Mouse (Mus musculus): Measurements from ENCODE around the gene Phc2. TPM values are rescaled to one million over a fixed set of nuclear protein-coding genes. Genes with fewer than 3 reads are reported as not detected.

Phc2 gene
- polyA plus RNA-seq, 1 experiment, result 83.8 TPM

DNA sequence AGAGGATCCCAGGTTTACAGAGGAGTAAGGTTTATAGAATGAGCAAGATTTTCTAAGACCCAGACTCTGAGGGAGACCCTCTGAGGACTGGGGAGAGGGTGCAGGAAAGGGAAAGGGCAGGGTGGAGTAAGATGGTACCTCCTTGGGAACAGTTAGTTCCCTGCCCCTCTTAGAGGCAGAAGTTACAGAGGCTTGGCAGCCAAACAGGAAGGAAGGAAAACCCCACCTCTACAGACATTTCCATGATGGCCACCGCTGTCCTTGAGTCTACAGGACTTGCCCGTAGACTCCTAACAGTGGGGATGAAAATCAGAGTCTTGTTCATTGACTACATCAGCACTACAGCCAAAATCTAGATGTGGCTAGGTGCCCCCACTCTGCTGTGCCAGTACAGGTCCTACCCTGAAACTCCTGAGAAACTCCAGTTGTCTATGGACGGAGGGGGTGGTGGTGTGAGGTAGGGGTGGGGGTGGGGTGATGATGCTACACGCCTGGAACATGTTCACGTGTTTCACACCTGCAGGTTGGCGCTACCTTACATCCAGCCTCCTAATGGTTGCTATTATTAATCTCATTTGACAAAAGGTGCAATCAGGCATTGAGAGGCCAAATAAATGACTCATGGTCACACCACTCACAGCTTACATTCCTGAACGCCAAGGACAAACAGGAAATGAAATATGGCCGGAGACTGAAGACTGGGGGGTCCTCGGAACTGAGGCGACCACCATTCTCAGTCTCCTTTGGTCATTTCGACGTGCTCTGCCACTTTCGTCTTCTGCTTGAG, 115.3 kb downstream of the Phc2 start:
- no peaks in the 10 kb centered on the region for H3K27me3 ChIP-seq (ENCODE audit: control insufficient read depth, insufficient read depth, low read length)

DNA sequence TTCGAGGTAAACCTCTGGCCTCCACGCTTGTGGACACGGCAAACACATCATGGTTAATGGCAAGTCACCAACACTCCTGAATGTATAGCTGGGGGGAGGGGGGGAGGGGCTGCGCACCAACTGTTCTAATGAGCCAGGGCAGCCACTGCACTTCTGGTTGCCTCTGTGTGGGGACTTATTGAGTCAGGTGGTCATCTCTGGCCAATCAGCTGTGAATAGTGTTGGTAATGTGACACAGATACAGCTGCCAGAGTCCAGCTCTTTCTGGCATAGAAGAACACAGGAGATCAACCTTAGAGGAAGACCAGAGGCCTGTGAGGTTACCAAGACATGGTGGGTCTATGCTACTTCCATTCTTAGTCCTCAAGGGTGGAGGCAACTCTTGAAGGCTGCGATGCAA, 116.2 kb downstream of the Phc2 start:
- Histone ChIP-seq H3K4me1 (ENCODE audit: control insufficient read depth, insufficient read depth, insufficient read length, low read length) (0 out of 2 replicates have a peak, but pooled peaks cover 3% of the 10 kb centered on the region), H3K27ac (ENCODE audit: insufficient read depth, low read depth, low read length) (no peak overlapping the region), H3K27me3 (ENCODE audit: control insufficient read depth, insufficient read depth, low read length) (no peaks in the 10 kb centered on the region), H3K36me3 (ENCODE audit: control insufficient read depth, insufficient read depth, low read length) (peaks cover 7% of the 10 kb centered on the region), H3K4me3 (ENCODE audit: low read depth, low read length) (no peak overlapping the region)
- 69% methylated on average over 5 of the region's 5 CpGs for WGBS
- TF ChIP-seq POLR2A (IDR thresholded peaks at IDR 0.05; ENCODE audit: low read depth, low read length) (no peak), CTCF (IDR thresholded peaks at IDR 0.05; ENCODE audit: extremely low read depth, insufficient read length, insufficient replicate concordance, low read depth, low read length) (no peak)

More for the DNA sequence above, 115.3 kb downstream of the Phc2 start:
- peaks cover 5% of the 10 kb centered on the region for H3K36me3 ChIP-seq (ENCODE audit: control insufficient read depth, insufficient read depth, low read length)
- 60% methylated on average over 13 of the region's 13 CpGs for WGBS
- no peak overlapping the region for H3K27ac ChIP-seq (ENCODE audit: insufficient read depth, low read depth, low read length)
- no peak for TF ChIP-seq CTCF (IDR thresholded peaks at IDR 0.05; ENCODE audit: extremely low read depth, insufficient read length, insufficient replicate concordance, low read depth, low read length)
- TF ChIP-seq POLR2A (IDR thresholded peaks at IDR 0.05; ENCODE audit: low read depth, low read length), result no peak
- H3K4me3 ChIP-seq (ENCODE audit: low read depth, low read length), result no peak overlapping the region
- H3K4me1 ChIP-seq (ENCODE audit: control insufficient read depth, insufficient read depth, insufficient read length, low read length), result 0 out of 2 replicates have a peak, but pooled peaks cover 3% of the 10 kb centered on the region

DNA sequence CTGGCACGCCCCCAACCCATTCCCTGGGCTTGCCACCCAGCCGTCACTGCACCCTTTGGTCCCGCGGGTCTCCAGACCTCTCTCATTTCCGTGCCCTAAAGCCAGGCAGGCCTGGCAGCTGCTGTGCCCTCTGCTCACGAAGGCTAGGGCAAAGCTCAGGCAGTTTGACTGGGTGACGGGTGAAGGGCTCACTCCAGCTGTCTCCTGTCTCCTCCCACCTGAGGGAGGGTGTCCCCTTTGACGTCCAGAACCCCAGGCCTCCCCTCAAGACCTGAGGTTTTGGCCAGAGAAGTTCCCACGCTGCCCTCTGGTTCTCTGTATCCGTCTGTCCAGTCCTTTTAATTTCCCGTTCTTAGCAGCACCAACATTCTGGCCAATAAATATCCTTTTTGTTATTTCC, 119.3 kb downstream of the Phc2 start:
- 89% methylated on average over 11 of the region's 11 CpGs for WGBS
- Histone ChIP-seq H3K4me3 (ENCODE audit: low read depth, low read length) (no peak overlapping the region), H3K36me3 (ENCODE audit: control insufficient read depth, insufficient read depth, low read length) (peaks cover 9% of the 10 kb centered on the region), H3K27ac (ENCODE audit: insufficient read depth, low read depth, low read length) (no peak overlapping the region), H3K4me1 (ENCODE audit: control insufficient read depth, insufficient read depth, insufficient read length, low read length) (0 out of 2 replicates have a peak, but pooled peaks cover 3% of the 10 kb centered on the region), H3K27me3 (ENCODE audit: control insufficient read depth, insufficient read depth, low read length) (no peaks in the 10 kb centered on the region)
- no peak for TF ChIP-seq CTCF (IDR thresholded peaks at IDR 0.05; ENCODE audit: extremely low read depth, insufficient read length, insufficient replicate concordance, low read depth, low read length)
- no peak for TF ChIP-seq POLR2A (IDR thresholded peaks at IDR 0.05; ENCODE audit: low read depth, low read length)

DNA sequence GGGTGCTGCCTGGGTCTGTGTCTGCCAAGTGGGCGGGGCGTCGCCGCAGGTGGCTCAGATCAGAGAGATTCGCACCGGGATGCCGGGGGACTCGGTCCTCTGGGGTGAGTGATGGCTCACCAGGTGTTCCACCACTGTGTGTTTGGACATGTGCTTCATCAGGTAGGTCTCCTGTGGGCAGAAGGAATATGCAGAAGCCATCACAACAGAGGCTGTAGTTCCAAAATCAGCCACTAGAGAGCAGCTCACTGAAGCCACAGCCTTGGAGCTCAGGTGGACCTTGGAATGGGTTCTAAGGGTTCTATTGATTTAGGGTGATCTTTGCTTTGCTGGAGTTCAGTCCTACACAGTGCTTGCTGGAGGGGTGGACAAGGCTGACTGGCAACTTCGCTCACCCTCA, 120.0 kb downstream of the Phc2 start:
- Histone ChIP-seq H3K36me3 (ENCODE audit: control insufficient read depth, insufficient read depth, low read length) (peaks cover 11% of the 10 kb centered on the region), H3K4me3 (ENCODE audit: low read depth, low read length) (no peak overlapping the region), H3K4me1 (ENCODE audit: control insufficient read depth, insufficient read depth, insufficient read length, low read length) (0 out of 2 replicates have a peak, but pooled peaks cover 3% of the 10 kb centered on the region), H3K27ac (ENCODE audit: insufficient read depth, low read depth, low read length) (no peak overlapping the region), H3K27me3 (ENCODE audit: control insufficient read depth, insufficient read depth, low read length) (no peaks in the 10 kb centered on the region)
- WGBS, result 90% methylated on average over 9 of the region's 9 CpGs
- TF ChIP-seq CTCF (IDR thresholded peaks at IDR 0.05; ENCODE audit: extremely low read depth, insufficient read length, insufficient replicate concordance, low read depth, low read length), result peak; percentile 47; the same call in 1 of the 2 replicates
- TF ChIP-seq POLR2A (IDR thresholded peaks at IDR 0.05; ENCODE audit: low read depth, low read length), result no peak

DNA sequence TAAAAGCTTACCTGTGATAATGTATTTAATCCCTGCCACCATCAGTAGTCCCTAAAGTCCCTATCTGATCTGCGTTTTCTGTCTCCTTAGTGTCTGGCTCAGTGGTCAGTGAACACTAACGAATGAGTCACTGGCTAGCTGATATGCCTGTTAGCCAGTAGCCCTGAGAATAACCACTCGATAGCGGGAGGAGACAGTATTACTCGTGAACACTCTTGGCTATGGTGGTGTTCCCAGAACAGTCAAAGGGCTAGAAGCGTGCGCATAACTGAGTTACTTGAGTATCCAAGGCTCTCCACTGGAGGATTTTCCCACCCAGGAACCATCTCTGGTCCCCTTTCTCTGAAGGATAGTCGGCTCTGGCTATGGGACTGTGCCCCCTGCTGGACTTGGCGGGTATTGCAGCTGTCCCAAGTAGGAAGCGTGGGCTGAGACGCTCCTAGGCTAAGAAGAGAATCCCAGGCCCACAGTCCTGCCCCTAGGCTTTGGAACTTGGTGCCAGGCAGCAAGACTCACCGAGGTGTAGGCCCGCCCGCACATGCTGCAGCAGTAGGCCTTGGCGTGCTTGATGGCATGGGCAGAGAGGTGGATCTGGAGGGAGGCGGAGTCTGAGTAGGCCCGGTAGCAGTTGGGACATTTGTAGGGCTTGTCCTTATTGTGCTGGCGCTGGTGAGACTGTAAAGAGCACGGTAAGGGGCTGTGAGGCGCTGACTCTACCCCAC, 122.2 kb downstream of the Phc2 start:
- H3K36me3 ChIP-seq (ENCODE audit: control insufficient read depth, insufficient read depth, low read length), result peaks cover 21% of the 10 kb centered on the region
- H3K27ac ChIP-seq (ENCODE audit: insufficient read depth, low read depth, low read length), result no peak overlapping the region
- 53% methylated on average over 20 of the region's 20 CpGs for WGBS
- no peaks in the 10 kb centered on the region for H3K27me3 ChIP-seq (ENCODE audit: control insufficient read depth, insufficient read depth, low read length)
- TF ChIP-seq POLR2A (IDR thresholded peaks at IDR 0.05; ENCODE audit: low read depth, low read length) (no peak), CTCF (IDR thresholded peaks at IDR 0.05; ENCODE audit: extremely low read depth, insufficient read length, insufficient replicate concordance, low read depth, low read length) (peak; percentile 97; the same call in 1 of the 2 replicates)
- no peaks in the 10 kb centered on the region for H3K4me1 ChIP-seq (ENCODE audit: control insufficient read depth, insufficient read depth, insufficient read length, low read length)
- H3K4me3 ChIP-seq (ENCODE audit: low read depth, low read length), result no peak overlapping the region

DNA sequence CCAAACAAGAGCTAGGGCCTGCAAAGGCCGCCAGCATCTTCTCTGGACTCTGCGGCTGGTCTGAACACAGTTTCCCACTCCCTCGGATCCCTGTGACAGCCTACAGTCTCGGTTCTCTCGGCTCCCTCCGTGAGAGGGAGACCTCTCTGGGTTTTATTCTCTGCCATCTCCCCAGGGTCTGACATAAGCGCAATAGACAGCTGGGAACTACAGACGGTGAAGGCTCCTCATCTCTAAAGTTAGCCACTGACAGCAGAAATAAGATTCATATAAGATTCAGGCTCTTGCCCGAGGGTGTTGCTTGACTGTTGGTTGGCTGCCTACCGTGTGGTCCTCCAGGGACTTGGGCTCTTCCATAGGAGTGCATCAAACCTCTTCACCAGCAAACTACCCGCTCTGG, 123.1 kb downstream of the Phc2 start:
- TF ChIP-seq POLR2A (IDR thresholded peaks at IDR 0.05; ENCODE audit: low read depth, low read length), result no peak
- TF ChIP-seq CTCF (IDR thresholded peaks at IDR 0.05; ENCODE audit: extremely low read depth, insufficient read length, insufficient replicate concordance, low read depth, low read length), result no peak
- no peak overlapping the region for H3K4me3 ChIP-seq (ENCODE audit: low read depth, low read length)
- H3K27me3 ChIP-seq (ENCODE audit: control insufficient read depth, insufficient read depth, low read length), result no peaks in the 10 kb centered on the region
- peaks cover 22% of the 10 kb centered on the region for H3K36me3 ChIP-seq (ENCODE audit: control insufficient read depth, insufficient read depth, low read length)
- no peak overlapping the region for H3K27ac ChIP-seq (ENCODE audit: insufficient read depth, low read depth, low read length)
- 91% methylated on average over 11 of the region's 11 CpGs for WGBS
- no peaks in the 10 kb centered on the region for H3K4me1 ChIP-seq (ENCODE audit: control insufficient read depth, insufficient read depth, insufficient read length, low read length)

DNA sequence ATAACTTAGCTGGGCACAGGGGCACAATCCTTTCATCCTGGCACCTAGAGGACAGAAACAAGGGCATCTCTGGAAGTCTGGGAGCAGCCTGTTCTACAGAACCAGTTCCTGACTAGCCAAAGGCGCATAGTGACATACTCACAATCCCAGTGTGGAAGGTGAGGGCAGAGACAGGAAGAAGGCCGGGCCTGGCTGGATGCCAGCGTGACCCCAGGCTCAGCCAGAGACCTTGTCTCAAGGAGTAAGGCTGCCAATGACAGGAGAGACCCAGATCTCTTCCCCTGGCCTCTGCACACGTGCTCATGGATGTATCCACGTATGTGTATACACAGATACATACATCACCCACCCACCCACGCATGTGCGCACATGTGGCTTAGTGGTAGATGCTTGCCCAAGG, 127.5 kb downstream of the Phc2 start:
- no peak overlapping the region for H3K4me3 ChIP-seq (ENCODE audit: low read depth, low read length)
- H3K27ac ChIP-seq (ENCODE audit: insufficient read depth, low read depth, low read length), result no peak overlapping the region
- peaks cover 30% of the 10 kb centered on the region for H3K36me3 ChIP-seq (ENCODE audit: control insufficient read depth, insufficient read depth, low read length)
- TF ChIP-seq POLR2A (IDR thresholded peaks at IDR 0.05; ENCODE audit: low read depth, low read length), result no peak
- TF ChIP-seq CTCF (IDR thresholded peaks at IDR 0.05; ENCODE audit: extremely low read depth, insufficient read length, insufficient replicate concordance, low read depth, low read length), result no peak
- H3K27me3 ChIP-seq (ENCODE audit: control insufficient read depth, insufficient read depth, low read length), result no peaks in the 10 kb centered on the region
- peaks cover 2% of the 10 kb centered on the region; the same call in 1 of the 2 replicates for H3K4me1 ChIP-seq (ENCODE audit: control insufficient read depth, insufficient read depth, insufficient read length, low read length)
- 87% methylated on average over 7 of the region's 7 CpGs for WGBS

Measured in small intestine, adult 2 months (tissue).